Mouse (Mus musculus): ENCODE measurements around the gene Cyp4f16.

DNA sequence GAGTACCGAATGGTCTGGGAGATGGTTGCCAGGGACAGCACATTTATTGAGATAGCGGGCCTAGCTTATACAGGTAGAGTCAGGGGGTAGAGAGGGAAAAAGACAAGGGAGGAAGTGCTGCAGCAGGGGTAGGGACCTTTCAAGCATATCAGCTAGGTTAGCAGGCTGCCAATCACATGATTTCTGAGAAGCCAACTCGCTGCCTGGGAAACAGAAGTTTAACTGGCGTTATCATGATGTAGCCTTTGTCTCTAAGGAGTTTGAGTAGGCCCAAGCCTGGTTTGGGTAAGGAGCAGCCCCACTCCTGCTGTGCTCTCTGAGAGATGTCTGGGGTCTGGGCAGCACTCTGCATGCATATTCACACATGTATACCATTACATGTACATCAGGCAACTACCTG is 14.0 kb upstream of the Cyp4f16 start:
- TF ChIP-seq CTCF (IDR thresholded peaks at IDR 0.05; ENCODE audit: borderline replicate concordance, extremely low read depth, insufficient read depth, insufficient read length) (no peak), POLR2A (IDR thresholded peaks at IDR 0.05; ENCODE audit: borderline replicate concordance, extremely low read depth, insufficient read depth, insufficient read length, poor library complexity, severe bottlenecking) (no peak)
